Mouse (Mus musculus) layer of hippocampus, postnatal 14 days (tissue): ENCODE data around the gene Gm21987. TPM values are rescaled to one million over a fixed set of nuclear protein-coding genes. Genes with fewer than 3 reads are reported as not detected.

Experiments
- DNase-seq, 2 experiments: peaks; one replicate each; pipeline ENCODE4 v3.0.0; 2021 to 2022; ENCODE audit warnings: low spot score in 2 of 2, mixed read lengths in 1 of 2
- total RNA-seq, 2 experiments: library from RNA; stranded (reverse); gene quantifications; 2 replicates each; pipeline ENCODE4 v1.2.3; 2021

The Gm21987 gene
- total RNA-seq, 2 experiments from 2014 or later = not detected

- DNase-seq = no peak
Measured at GRCm38 (mm10) chr16:38348217-38348761, 1.4 kb downstream of the Gm21987 start.

DNA sequence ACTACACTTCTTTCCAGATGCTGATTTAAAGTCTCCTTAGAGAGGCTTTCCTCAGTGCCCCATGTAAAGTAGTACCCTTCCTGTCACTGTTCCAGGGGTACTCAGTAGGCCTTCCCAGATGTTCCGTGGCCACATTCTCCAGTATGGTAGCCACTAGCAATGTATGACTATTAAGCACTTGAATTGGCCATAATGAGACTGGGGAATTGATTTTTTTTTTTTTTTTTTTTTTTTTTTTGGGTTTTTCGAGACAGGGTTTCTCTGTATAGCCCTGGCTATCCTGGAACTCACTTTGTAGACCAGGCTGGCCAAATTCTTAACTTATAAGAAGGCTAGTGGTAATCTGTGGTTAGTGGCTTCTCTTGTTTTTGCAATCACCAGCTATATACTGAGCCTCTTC is 3.0 kb downstream of the Gm21987 start:
- DNase-seq = no peak

DNA sequence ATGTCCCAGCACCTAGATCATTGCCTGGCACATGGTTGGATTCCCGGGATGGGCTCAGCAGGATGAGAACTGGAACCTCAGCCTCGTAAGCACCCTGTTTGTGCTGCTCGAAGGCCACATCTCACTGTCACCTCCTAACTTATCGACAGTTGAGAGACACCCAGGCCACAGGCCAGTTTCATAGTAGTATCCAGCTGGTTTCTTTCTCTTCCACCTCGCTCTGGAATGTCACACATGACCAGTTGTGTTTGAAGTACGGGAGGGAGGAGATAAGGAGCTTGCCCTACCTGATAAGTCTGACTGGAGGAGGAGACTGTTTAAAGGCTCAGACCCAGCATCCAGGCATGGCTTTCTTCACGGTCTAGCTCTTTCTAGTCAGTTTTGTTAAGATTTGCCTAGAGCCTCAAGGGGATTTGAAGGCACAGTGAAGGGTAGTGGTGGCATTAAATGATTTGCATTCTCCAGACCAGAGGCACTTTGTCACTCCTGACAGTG is 3.6 kb downstream of the Gm21987 start:
- DNase-seq = no peak

GRCm38 (mm10) chr16:38350939-38351338 is 4.1 kb downstream of the Gm21987 start:
- no peak for DNase-seq

DNA sequence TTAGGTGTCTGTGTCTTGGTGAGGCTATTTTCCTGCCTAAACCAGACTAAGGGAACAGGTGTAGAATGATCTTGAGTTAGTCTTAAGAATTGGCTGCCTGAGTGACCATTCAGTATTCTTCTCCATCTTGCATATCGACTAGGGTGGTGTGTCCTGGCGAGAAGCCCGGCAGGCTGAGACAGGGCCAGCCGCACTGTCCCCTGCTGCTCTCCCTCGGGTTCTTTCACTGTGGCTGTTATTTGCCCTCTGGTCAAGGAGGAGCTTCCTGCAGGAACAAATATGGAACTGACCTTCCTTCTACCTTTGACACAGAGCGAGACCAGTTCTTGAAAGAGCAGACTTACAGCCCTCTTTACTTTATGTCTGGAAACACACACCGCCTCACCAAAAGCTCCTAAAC is 5.2 kb downstream of the Gm21987 start:
- no peak for DNase-seq

DNA sequence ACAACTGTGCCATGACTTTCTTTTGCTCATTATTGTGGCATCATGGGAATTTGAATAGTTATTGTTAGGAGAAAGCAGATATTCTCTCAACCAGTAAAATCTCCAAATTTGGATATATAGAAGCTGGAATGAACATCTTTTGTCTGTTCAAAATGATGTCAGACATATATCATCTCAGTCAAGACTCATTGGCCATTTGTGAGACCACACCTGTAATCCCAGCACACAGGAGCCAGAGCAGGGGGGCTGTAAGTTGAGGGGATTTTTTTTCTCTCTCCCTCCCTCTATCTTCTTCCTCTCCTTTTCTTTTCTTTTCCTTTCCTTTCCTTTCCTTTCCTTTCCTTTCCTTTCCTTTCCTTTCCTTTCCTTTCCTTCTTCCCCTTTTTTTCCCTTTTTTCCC is 6.0 kb downstream of the Gm21987 start:
- DNase-seq = no peak

GRCm38 (mm10) chr16:38353642-38354041 is 6.8 kb downstream of the Gm21987 start:
- no peak for DNase-seq

DNA sequence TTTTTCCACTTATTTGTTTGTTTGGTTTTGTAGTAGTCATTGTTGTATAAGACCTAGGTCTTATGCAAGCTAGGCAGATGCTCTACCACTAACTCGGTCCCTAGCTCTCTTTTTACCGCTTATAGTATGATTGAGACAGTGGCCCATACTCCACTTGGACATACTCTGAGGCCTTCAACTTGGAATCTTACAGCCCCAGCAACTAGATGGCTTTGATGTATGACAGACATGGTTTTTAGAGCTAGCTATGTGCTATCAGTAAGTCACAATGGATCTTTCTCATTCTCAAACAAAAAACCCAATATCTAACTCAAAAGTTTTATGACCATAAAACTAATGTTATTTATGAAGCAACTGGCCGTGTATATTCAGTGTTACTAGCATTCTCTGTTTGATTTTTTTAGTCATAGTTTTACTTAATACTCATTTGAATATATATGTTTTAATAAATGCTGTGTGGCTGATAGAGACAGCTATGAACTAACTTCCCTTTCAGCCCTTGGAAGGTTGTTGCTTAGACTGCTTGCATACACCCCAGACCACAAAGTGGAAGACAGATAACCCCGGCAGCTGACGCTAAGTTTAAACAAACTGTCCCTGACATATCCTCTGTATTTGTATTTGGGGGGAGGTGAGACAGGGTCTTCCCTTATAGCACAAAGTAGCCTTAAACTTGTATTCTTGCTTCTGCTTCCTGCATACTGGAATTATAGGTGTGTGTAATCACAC is 7.5 kb downstream of the Gm21987 start:
- DNase-seq = no peak

DNA sequence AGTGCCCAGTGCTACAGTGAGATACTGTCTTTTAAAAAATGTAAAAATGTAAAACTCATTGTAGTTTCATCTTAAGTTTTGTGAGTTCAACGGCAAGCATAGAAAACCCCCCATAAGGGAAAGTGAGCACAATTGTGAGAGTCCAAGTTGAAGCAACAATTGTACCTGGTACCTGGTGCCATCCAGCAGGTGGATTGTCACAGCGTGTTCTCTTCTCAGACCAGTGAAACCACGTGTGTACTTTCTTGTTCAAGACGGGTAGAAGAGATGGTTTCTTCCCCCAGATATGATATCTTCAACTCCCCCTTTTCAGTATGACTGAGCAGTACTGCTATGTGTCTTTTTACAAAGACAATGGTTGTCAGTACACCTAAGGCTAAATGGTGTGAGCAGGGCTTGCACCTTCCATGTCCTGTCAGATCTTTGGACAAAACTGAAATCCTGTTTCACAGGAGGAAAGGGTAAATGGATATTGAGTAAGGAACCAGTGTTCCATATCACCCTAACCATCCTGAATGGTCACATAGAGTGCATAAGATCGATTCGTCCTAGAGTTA is 11.5 kb downstream of the Gm21987 start:
- no peak for DNase-seq

DNA sequence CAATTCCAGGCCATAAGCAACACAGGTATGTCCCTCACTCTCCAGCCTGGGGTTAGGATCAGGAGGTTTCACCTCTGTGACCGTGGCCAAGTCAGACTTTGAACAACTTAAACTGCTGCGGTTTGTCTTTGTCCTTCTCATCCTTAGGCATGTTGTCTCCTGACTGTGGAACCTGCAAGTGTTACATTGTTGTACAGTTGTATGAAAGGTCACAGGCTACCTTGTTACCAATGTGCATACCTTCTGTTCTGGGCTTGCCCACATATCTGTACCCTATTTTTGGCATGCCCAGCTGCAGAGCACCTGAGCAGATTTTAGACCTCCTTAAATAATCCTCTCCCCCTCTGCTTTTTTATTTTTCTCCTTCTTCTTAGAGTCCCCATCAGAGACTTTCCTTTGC is 12.4 kb downstream of the Gm21987 start:
- DNase-seq = no peak

GRCm38 (mm10) chr16:38359857-38360256 is 13.0 kb downstream of the Gm21987 start:
- DNase-seq = no peak

- DNase-seq = no peak
Measured at GRCm38 (mm10) chr16:38360317-38360716, 13.5 kb downstream of the Gm21987 start.

- no peak for DNase-seq
Measured at GRCm38 (mm10) chr16:38361933-38362332, 15.1 kb downstream of the Gm21987 start, which contains the start of gene Popdc2. Gene Popdc2 (plus strand): TSS chr16:38362209.

DNA sequence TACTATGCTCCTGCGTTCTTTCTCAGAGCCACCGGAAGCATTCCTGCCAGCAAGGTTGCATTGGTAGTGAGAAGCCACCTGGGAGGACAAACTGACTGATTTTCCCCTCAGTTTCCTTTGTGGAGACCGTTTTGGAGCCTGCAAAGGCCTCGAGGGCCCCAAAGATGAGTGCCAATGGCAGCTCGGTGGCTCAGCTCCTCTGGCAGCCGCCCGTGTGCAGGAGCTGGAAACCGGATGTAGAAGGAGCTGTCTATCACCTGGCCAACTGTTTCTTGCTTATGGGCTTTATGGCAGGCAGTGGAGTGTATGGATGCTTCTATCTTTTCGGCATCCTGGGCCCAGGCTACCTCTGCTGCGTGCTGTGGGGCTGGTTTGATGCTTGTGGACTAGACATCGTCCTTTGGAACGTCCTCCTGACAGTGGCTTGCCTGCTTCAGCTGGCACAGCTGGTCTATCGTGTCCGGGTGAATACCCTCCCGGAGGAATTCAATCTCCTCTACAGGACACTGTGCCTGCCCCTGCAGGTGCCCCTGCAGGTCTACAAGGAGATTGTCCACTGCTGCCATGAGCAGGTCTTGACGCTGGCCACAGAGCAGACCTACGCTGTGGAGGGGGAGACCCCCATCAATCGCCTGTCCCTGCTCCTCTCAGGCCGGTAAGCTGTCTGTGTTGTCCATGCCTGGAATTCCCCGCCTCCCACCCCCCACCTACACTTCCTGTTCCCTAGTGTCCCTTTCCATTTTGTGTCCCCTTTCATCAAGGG is 15.8 kb downstream of the Gm21987 start:
- DNase-seq = no peak

GRCm38 (mm10) chr16:38363256-38363595 is 16.4 kb downstream of the Gm21987 start:
- no peak for DNase-seq

GRCm38 (mm10) chr16:38363657-38364056 is 16.8 kb downstream of the Gm21987 start:
- DNase-seq = no peak

DNA sequence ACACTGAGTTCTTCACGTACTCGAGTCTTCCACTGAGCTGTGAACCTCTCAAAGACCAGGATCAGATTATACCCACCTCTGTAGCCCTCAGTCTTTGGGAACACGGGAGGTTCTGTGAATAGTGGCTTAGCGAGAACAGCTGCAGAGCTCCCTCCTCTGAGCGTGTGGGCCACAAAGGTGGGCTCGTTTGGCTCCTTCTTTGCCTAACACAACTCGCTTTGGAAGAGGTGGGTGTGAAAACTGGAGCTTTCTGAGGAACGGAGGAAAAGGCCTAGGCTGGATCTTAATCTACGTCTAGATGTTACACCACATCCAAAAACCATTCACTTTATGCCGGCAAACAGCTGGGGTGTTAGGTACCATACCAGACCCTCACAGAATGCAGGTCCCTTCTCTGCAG is 18.6 kb downstream of the Gm21987 start:
- no peak for DNase-seq

DNA sequence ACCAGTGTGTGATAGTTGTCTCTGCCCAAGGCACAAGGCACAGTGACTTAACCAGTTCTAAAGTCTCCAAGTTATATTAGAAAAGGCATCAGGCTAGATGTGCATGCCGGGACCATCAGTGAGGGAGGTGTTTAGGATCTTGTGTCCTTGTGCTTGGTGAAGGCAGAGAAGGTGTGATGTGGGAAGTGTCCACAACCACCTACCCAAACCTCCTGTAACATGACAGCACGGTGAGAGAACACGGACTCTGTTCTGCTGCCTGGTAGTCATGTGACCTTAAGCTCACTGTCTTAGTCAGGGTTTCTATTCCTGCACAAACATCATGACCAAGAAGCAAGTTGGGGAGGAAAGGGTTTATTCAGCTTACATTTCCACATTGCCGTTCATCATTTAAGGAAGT is 19.4 kb downstream of the Gm21987 start:
- DNase-seq = no peak

DNA sequence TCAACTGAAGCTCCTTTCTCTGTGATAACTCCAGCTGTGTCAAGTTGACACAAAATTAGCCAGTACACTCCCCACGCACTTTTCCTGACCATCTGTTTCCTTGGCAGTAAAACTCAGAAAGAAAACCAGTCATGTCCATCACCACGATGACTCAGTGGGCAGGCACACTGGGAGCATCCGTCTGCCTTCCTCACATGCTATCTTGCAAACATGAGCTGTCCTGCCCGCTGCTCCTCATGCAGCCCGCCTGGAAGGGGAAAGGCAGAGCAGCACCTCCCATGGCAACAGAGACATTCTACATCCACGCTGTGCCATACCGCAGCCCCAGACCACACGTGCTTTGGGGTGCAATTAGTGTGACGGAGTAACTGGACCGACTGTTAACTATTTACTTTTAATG is 21.5 kb downstream of the Gm21987 start:
- DNase-seq = peak in 1 of 2 experiments; percentile 33

DNA sequence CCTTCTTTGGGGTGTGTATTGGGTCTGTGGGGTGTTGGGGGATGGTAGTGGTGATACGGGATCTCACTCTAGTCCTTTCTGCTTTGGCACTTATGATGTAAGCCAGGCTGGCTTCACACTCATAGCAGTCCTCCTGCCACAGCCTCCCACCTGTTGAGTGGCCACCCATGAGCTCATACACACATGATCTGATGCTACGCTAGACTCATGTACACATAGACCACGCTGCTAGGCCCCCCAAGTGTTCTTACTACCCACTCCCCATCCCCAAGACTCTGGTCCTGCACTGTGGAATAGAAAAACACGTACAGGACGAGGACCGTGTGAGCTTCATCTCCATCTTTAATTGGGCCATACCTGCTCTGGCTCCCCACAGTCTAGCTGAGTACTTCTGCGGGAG is 22.2 kb downstream of the Gm21987 start:
- DNase-seq = no peak

GRCm38 (mm10) chr16:38369431-38369830 is 22.6 kb downstream of the Gm21987 start:
- DNase-seq = no peak

DNA sequence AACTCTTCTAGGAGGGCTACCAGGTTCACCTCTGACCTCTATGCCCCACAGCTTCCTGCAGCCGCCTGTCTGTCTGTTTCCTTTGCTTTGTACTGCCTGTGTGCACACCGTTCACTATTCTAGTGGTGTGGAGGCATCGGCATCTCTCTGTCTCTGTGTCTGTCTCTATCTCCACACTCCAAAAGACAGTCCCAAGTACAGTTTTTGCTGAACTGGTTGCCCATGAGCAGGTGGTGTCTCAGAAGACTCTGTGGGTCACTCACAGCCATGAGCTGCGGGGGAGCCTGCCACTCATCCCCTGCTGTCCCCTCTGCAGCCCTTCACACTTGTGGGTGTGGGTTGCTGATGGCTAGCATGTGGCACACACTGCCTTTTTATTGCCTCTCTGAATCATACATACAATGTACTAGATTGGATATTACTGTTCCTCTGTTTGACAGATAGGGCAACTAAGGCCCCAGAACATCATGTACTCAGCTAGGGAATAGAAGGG is 23.2 kb downstream of the Gm21987 start:
- DNase-seq = no peak
